Mouse (Mus musculus) gastrocnemius, postnatal 10 days (tissue): ENCODE data around the gene Pafah1b3. TPM values are rescaled to one million over a fixed set of nuclear protein-coding genes. Genes with fewer than 3 reads are reported as not detected.
A peak's percentile ranks its signal among the peaks of the same experiment; 100 is the strongest.

Experiments used
- DNase-seq: peaks from one replicate; pipeline ENCODE4 v3.0.0; 2021; ENCODE audit warnings: mixed read lengths
- total RNA-seq, 2 experiments: library from RNA; stranded (reverse); gene quantifications; 2 replicates each; pipeline ENCODE4 v1.2.3; 2021

Gene Pafah1b3
- total RNA-seq, 2 experiments from 2014 or later = 7.5 to 12.3 TPM

- peak; percentile 46 for DNase-seq
These were observed 8.3 kb upstream of the Pafah1b3 start, which contains the start of gene Tmem145 for GRCm38 (mm10) chr7:25305956-25306613. Gene Tmem145 (plus strand): TSS chr7:25306106.

- no peak for DNase-seq
These were observed 7.7 kb upstream of the Pafah1b3 start for GRCm38 (mm10) chr7:25305481-25305880.

- no peak for DNase-seq
These were observed 5.9 kb upstream of the Pafah1b3 start for GRCm38 (mm10) chr7:25303685-25304006.

DNA sequence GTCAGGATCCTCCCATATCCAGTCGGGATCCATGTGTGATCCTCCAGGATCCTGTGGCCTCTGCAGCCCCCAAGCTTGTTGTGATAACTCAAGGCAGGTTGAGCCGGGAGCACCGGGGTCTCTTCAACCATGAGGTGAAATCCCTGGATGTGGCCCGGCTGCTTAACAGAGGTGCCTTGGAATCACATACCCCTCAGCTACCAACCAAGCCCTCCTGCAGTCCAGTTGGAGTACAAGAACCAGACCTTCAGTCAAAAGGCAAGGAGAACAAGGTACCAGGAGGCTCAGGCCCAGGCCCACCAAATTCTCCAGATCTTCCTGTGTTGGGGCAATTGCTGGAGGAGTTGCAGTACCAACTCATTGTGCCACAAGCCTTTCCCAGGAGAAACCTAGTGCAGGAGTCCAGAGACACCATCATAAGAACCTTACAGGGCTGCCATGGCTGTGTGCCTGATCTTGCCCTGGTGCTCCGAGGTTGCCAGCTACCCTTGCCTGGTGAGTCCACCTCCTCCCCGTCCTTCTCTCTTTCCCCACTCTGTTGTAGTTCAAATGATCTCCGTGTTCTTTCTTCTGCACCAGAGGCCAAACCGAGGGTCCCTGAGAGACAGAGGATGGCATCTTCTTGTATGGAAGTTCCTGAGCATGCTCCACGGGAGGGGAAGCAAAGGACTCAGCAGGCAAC lies 5.4 kb upstream of the Pafah1b3 start:
- DNase-seq = no peak

GRCm38 (mm10) chr7:25301063-25301462 lies 3.3 kb upstream of the Pafah1b3 start, which contains the start of gene Prr19:
Gene Prr19 (plus strand): TSS chr7:25301411.
- DNase-seq = no peak

- DNase-seq = no peak
These were observed 787 bp downstream of the Pafah1b3 start for GRCm38 (mm10) chr7:25296945-25297453.

DNA sequence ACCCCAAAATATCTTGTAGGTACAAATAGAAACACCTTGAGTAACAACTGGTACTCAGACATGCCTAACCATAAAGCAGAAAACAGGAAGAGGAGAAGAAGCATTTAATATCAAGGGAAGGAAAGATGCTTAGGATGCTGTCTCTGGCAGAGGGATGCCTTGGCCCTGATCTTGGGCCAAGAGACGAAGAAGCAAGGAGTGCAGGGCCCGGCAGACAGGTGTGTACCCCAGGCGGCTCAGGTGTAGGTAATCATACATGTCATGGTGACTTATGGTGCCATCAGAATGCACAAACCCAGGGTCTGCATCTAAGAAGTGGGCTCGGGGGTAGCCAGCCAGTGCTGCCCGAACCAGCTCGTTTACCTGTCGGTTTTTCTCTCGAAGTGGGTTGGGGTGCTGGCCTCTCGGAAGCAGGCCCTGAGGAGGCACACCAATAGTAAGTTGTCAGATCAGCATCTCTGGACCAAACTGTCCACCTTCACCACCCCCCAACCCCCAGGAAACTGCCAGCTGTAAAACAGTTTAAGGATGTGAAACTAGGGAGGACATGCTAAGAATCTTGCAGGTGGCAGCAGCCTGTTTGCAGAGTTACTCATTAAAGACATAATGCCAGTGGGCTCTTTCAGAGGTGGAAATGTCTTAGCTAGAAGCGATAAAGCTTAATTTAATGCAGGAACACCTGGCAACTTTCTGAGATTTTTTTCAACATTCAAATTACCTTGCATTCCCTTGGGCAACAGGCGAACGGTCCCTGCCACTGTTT lies 2.6 kb downstream of the Pafah1b3 start:
- DNase-seq = no peak

DNA sequence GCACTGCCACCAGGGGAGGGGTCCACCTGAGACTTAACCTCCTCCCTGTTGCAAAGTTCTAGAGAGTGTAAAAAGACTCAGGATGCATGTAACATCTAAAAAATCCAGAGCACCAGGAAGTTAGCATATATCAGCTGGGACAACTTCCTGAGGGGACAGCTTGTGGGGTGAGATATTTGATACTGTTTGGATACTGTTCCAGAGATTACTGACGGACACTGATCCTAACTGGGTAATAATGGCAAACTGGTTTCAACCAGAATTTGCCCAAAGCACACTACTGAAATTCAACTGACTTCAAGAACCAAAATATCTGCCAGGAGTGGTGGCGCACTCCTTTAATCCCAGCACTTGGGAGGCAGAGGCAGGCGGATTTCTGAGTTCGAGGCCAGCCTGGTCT lies 3.3 kb downstream of the Pafah1b3 start:
- no peak for DNase-seq

- DNase-seq = peak; percentile 5
These were observed 4.5 kb downstream of the Pafah1b3 start for GRCm38 (mm10) chr7:25293191-25293739.

DNA sequence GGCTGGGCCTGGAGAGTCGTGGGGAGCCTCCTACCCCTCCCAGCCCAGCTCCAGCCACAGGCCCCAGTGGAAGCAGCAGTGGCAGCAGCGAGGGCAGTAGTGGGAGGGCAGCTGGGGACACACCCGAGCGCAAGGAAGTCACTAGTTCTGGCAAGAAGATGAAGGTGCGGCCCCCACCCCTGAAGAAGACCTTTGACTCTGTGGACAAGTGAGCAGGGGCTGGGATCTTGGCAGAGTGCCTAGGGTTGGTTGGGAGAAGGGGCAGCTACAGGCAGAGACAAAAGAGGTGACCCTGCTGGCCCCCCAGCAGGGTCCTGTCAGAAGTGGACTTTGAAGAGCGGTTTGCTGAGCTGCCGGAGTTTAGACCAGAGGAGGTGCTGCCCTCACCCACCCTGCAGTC lies 5.7 kb downstream of the Pafah1b3 start:
- no peak for DNase-seq

DNA sequence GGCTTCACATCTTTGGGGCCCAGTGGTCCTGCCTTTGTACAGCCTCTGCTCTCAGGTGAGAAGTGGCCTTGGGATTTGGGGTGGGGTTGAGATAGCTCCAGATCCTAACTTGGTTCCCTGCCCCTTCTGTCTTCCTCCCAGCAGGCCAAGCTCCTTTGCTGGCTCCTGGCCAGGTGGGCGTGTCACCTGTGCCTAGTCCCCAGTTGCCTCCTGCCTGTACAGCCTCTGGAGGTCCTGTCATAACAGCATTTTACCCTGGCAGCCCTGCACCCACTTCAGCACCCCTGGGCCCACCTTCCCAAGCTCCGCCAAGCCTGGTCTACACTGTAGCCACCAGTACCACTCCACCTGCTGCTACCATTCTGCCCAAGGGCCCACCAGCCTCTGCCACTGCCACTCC lies 6.9 kb downstream of the Pafah1b3 start:
- DNase-seq = peak; percentile 61

GRCm38 (mm10) chr7:25290463-25290862 lies 7.3 kb downstream of the Pafah1b3 start:
- no peak for DNase-seq

DNA sequence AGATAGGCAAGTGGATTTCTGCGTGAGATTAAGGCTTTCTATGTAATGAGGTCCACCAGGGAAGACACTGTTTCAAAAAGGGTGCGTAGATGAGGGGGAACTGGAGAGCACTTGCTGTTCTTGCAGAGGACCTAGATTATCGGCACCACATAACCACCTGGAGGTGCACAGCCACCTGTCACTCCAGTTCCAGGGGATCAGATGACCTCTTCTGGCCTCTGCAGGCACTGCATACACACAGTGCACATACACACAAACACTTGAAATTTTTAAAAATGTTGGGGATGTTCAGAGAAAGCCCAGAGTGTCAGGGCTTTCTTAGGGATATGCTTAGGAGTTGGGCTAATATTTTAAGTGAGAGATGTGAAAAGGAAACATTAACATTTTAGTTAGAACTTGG lies 7.9 kb downstream of the Pafah1b3 start:
- DNase-seq = no peak

DNA sequence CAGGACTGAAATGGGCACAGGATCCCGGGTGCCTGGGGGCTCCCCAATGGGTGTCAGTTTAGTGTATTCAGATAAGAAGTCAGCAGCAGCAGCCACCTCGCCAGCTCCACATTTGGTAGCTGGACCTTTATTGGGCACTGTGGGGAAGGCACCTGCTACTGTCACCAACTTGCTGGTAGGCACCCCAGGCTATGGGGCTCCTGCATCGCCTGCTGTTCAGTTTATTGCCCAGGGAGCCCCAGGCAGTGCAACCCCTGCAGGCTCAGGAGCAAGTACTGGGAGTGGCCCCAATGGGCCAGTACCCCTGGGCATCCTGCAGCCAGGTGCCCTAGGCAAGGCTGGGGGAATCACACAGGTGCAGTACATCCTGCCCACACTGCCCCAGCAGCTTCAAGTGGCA lies 9.1 kb downstream of the Pafah1b3 start:
- DNase-seq = no peak

- DNase-seq = no peak
These were observed 9.8 kb downstream of the Pafah1b3 start for GRCm38 (mm10) chr7:25288011-25288410.

GRCm38 (mm10) chr7:25286989-25287388 lies 10.8 kb downstream of the Pafah1b3 start:
- DNase-seq = no peak

DNA sequence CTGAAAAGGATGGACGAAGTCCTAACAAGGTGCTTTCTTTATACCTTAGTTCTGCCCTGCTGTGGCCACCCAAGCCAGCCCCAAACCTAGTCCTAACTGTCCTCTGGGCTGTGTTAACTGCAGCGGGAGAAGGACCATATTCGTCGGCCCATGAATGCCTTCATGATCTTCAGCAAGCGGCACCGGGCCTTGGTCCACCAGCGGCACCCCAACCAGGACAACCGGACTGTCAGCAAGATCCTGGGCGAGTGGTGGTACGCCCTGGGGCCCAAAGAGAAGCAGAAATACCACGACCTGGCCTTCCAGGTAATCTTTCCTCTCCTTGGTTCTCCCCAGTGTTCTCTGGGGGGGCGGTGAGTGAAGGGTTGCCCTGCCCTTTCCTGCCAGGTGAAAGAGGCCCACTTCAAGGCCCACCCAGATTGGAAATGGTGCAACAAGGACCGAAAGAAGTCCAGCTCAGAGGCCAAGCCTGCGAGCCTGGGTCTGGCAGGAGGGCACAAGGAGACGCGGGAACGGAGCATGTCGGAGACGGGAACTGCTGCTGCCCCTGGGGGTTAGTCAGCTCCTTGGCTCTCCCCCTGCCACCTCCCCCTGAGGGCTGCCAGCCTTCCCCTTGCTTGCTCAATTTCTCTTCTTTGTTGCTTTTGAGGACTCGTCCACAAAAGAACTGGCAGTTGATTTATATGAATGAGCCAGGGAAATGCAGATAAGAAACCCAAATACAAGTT lies 12.1 kb downstream of the Pafah1b3 start:
- DNase-seq = no peak

- no peak for DNase-seq
These were observed 13.0 kb downstream of the Pafah1b3 start for GRCm38 (mm10) chr7:25284766-25285165.

DNA sequence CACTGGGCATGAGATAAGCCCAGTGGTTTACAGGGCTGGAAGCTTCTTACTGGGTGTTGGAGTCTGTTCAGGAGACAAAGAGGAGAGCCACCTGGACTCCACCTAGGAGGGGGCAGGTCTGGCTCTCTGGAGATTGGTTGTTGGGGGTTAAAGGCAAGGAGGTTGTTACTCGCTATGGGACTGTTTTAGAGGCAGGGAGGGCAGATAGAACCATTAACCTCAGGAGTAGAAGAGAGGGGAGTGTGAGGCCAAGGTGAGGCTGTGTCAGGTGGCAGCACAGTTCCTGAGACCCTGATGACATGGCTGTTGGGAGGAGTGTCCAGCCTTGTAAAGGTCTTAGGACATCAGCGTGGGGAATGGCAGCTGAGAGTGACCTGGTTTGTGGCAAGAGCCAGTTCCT lies 13.6 kb downstream of the Pafah1b3 start:
- DNase-seq = no peak

GRCm38 (mm10) chr7:25283637-25284036 lies 14.1 kb downstream of the Pafah1b3 start:
- no peak for DNase-seq

DNA sequence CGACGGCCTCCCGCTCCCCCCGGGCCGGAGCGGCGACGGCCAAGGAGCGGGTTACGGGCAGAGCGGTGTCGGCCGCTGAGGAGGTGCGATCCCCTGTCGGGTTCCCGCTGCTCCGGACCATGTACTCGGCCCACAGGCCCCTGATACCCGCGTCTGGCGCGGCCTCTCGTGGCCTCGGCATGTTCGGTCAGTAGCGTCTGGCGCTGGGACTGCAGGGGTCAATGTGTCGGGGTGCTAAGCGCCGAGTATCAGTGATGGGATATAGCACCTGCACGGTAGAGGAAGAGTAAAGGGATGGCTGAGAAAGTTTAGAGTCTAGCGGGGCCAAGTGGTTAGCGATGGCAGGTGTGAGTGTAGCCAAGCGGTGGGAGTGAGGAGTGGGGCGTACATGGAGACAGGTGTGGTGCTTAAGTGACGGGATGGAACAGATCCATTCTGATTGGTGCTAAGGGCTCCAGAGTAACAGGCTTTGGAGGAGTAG lies 15.0 kb downstream of the Pafah1b3 start:
- DNase-seq = no peak
